Mouse (Mus musculus) cerebral cortex, adult 2 months (tissue): ENCODE results near the gene Mad1l1.

Experiments used
- WGBS: fragments of 180-500 bp; shearing (Covaris S2); methylation state at CpG from one replicate; pipeline ENCODE4 v1.1.7; 2018; 5-methylcytosine and 5-hydroxymethylcytosine counted together

The Mad1l1 gene

DNA sequence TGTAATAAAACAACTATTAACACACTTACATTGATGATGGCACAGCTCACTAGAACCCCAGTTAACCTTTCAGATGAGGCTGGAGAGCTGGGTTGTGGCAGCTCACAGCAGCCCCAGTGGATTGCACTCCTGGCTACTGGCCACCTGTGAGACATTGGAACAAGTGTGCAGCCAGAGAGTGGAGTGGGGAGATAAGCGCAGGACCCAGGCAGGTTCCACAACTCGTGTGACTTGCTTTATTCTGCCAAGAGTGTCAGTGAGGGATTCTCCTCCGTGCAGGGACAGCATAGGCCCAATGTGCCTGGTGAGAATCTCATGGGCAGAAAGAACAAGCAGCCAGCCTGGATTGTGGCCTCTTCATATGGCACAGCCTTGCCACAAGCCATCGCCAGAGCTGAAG lies 180.0 kb downstream of the Mad1l1 start:
- WGBS = 79% methylated on average over 4 of the region's 4 CpGs

DNA sequence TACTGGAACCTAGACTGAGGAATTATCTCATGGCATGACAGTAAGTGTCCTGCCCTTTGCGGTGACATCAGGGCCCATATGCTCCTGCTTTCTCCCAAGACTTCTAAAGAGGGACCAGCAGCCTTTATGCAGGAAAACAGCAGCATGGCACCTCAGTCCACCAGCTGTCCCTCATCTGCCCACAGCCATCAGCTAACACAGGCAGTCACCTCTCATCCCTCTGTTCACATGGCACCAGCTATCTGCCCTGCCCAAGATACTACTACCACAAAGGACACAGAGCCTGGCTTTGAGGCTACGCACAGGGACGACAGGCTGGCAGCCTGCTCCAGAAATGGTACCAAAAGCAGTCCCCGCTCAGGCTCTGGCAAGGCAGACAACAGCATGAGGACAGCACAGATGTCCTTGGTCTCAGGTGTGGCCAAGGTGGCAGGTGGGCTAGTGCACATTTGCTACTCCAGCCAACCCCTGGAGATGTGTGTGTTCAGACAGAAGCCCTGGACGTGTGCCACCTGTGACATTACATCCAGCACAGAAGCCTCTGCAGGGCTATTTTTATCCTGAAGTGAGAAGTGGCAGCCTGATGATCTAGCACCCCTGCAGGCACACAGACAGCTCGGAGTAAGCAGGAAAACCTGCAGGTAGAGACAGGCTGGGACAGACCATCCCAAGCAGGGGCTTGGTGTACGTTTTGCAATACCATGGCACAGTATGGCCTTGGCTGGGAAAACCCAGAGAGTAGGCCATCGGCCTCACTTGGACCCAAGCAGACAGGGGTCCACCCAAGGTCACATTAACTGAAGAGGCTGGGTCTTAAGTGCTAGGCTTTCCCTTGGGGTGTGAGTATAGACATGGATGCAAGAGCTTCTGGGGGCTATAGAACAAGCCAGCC lies 185.4 kb downstream of the Mad1l1 start:
- 69% methylated on average over 8 of the region's 8 CpGs for WGBS

DNA sequence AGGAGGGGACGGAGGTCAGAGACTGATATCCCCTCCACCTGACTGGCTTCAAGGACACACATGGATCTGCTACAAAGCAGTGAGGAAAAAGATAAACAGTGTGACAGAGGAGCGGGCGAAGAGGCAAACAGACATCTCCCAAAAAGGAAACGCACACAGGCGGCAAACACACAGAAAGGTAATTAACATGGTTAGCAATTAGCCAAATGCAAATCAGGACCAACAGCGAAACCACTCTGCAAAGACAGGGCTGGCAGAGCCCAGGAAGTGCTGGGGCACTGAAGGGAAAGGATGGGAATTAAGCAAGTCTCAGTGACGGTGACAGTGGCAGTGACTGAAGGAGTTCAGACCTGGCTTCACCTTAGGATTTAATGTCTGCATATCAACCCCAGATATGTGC lies 187.3 kb downstream of the Mad1l1 start:
- 74% methylated on average over 7 of the region's 7 CpGs for WGBS

DNA sequence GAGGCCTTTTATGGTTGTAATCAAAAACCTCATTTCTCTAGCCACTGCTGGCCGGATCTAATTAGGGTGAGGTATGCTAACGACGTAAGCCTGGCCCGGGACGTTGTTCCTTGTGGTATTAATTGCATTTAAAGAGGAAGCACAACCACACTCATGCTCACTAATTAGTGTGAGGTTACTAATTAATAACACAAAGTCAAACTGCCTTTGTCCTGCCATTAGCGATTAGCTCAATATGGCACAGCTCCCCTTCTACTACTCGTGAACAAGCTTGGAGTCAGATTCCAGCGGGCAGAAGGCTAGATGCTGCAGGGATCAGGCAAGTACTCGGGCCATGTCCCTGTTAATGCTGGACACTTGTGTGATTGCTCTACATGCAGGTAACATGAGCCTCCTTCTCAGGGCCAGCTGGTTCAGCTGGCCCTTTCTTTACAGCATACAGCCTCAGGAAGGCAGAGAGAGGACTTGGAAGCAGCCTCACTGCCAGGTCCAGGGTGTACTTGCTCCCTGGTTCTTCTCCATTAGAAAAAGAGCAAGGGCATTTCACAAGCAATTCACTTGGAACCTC lies 192.9 kb downstream of the Mad1l1 start:
- WGBS = 85% methylated on average over 9 of the region's 9 CpGs

DNA sequence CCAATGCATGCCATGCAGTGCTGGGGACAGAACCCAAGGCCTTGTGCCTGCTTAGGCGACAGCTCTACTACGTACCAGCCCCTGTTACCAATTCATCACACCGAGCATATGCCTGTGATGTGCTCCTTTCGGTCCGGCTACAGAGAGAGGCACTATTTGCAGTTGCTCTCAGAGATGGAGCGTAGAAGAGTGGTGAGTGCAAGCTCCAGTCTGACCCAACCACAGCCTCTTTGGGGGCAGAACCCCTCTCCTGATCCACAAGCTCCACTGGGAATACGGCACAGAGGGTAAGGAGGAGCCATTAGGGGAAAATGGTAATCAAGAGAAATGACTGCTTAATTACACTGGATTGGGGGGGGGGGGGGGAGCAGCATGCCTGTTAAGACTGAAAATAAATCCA lies 193.4 kb downstream of the Mad1l1 start:
- 94% methylated on average over 7 of the region's 7 CpGs for WGBS

DNA sequence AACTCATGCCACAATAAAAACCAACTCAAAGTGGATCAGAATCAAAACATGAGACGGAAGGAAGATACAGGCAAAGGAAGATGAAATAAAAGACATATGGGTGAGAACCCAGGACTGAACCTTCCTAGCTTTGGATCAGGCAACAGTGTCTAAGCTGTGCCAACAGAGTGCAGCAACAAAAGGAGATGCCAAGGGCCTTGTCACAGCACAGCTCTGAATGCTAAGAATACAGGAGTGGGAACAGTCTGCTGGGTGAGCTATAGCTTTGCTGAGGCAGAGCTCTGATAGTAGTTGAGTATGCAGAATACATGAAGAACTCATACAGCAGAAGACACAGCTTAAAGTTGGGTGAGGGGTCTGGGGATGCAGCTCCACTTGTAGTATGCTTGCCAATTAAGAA lies 196.7 kb downstream of the Mad1l1 start:
- 74% methylated on average over 1 of the region's 1 CpGs for WGBS

DNA sequence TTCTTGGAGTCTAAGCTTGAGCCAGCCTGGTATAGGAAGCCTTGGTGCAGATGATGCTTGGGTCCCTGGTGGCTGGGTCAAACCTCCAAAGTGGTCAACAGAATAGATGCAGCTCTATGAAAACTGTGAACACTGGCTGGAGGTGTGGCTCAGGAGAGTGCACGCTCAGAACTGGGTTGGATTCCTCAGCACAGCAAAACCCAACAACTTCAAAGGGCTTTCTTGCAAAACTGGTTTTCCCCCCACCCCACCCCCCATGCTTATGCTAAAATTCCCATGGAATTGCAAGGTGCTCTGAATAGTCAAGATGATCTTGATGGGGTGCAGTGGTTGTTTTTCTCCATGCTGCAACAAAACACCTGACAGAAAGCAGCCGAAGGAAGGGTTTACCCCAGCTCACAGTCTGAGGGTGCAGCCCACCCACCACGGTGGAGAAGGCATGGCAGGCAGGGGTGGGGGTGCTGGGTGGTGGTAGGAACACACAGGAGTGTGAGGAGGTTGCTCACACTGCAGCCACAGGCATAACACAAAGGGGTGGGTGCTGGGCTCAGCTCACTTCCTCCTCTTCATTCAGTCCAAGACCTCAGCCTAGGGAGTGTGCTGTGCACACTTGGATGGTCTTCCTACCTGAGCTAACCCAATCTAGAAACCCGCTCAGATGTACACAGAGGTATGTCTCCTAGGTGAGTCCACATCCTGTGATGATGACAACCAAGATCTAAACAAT lies 197.5 kb downstream of the Mad1l1 start:
- 85% methylated on average over 4 of the region's 4 CpGs for WGBS

DNA sequence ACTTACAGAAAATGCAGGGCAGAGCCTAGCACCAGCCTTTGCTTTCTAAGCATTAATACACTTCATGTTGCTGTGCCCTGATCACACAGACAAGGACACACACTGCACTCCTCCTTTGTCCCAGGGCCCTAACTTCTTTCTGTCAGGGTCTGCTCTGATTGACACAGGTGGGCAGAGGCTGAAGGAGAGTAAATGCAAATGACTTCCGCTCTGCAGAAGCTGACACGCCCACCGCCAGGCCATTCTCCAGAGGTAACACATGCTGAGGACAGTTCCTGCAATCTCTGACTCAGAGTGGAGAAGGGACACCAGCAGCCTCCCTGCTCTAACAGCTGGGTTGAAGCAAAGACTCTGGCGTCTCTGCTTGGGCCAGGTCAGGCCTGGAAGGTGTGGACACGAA lies 198.2 kb downstream of the Mad1l1 start:
- 93% methylated on average over 5 of the region's 5 CpGs for WGBS

DNA sequence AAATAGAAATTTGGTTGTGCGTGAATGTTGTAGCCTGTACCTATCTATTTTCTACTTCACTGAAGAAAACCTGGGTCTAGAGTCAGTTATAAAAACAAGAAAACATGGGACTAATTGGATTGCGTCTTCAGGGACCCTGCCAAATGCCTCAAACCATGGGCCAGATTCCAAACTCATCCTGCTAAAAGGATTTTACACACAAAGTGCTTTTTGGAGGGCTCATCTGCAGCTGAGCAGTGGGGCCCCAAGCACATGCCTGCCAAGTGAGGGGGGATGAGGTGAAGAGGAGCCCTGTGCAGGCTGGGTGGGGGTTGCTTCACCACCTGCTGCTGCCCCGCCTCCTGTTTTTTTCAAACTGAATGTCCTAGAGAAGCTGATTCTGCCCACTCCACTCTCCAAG lies 199.4 kb downstream of the Mad1l1 start:
- whole genome bisulfite sequencing = 68% methylated on average over 3 of the region's 3 CpGs

DNA sequence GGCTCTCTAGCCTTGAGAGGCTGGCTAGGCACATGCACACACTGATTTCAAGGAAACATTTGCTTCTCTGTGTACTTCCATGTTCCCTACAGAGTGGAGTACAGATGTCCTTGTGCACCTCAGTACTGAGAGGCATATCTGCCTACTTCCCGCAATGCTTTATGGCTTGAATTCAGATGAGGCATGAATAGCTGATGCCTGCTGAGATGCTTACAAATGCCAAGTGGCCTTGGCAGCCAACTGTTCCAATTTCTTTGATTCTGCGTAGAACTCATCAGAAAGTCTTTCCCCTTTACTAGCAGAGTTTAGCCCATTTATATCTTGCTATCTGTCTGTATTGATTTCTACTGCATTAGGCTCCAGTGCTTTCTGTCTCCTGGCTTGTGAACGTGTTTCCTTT lies 202.4 kb downstream of the Mad1l1 start:
- 64% methylated on average over 3 of the region's 3 CpGs for WGBS

DNA sequence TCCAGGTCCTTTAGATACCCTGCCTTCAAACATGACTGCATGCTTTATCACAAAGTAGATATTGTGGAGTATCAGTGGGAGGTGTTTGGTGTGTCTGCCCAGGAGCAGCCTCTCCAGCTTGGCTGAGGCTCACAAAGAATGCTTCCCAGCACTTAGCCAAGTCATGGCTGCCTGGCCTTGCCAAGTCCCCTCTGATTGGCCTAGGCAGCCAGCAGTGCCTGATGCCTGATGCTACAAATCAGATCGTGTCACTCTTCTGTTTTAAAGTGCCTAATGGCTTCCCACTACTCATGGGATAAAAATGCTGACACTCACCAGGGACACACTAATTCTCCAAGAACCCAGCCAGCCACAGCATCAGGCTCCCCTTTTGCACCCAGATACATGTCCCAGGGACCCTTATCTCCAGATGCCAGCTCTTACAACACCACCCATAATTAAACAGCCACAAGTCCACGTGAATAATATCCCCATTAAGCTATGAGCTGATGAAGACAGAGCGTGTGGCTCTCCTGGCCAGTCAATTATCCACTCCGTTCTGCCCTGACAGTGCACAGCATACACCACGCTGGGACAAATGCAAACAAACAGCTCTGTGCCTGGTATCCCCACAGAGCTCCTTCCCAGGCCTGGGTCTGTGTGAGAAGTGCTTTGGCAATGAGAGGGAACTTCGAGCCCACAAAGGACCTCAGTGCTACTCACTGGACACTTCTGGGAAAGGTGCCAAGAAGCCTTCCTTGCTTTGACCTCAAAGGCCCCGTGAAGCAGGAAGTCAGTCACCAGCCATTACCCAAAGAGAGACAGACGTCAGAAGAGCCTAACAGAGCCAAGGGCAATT lies 205.7 kb downstream of the Mad1l1 start:
- WGBS = 50% methylated on average over 8 of the region's 8 CpGs

DNA sequence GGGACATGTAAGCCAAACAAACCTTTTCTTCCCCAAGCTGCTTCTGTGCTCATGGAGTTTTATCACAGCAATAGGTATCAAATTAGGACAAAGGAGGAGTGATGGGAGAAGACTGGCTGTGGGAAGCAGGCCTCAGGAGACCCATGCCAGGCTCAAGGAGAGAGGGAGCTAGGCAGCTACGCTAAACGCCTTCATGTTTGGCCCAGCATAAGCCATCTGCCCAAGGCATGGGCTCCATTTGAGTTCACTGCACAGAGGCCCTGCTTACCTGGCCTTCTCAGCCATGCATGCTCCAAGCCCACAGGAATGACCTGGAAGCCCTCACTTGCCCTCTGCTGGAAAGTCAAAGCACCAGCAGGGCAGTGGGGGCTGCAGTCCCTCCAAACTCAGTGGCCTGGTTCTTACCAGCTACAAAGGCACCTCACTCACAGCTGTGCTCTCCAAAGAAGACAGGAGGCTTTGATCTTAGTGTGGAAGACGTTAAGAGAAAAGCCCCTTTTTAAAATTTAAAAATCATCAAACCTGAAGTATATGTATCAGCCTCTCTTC lies 206.8 kb downstream of the Mad1l1 start:
- 88% methylated on average over 3 of the region's 3 CpGs for WGBS

DNA sequence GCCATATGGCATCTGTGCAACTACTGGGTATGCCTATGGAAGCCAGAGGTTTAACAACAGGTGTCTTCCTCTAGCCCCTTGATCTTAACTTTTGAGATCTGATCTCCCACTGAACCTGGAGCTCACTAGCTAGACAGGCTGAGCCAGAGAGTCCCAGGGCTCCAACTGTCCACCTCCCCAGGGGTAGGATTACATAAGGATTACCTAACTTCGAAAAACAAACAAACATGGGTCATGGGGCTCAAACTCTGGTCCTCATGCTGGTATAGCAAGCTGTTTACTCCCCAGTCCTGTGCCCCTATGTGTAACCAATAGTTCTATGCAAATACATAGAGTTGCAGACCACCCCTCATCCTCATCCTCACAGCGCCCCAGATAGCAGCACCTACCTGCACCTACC lies 208.1 kb downstream of the Mad1l1 start:
- 97% methylated on average over 2 of the region's 2 CpGs for WGBS

DNA sequence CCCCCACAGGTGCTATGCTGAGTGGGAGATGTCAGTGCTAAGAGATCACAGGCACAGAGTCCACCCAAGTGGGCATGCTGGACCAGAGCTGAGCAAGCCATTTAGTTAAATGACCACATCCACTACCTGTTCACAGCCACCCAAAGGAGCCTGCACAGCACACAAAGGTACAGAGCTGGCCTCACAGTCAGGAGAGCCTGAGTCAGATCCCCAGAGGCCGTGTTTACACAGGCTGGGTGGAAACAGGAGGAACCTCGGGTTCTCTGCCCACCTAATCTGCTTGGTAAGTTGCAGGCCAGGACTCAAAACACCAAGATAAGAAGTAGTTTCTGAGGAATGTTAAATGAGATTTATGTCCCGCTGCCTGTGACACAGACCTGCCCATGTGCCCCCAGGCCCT lies 211.3 kb downstream of the Mad1l1 start:
- 89% methylated on average over 3 of the region's 3 CpGs for WGBS

DNA sequence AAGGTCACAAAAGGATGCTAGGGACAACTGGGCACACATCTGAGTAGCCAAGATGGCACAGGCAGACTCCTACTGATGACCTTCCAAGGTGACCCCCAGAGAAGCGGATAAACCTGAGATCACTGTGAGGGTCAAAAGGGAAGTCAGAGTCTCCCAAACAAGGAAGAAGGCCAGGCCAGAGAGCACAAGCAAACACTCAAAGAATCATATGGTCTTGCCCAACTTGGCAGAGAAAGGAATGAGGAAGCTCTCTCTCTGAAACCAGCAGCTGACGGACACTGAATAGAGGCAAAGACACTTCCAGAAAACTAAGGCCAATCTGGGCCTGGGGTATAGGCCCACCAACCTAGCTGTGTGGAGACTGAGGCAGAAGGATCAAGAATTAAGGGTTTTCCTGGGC lies 213.4 kb downstream of the Mad1l1 start:
- WGBS = 90% methylated on average over 2 of the region's 2 CpGs

DNA sequence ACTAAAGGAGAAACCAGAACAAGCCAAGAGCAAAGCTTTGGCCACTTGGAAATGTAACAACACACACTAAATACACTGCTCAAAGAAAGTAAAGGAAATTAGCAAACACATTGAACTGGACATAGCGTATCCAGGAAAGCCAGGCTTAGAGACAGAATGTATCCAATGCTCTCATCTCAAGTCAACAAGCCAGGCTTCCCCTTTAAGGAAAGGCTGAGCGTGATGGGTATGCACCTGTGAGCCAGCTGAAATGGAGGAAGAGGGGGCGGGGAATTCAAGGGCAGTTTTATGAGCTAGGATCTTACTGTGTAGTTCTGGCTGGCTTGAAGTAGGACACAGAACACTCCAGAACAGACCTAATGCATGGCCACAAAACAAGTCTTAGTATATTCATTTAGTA lies 215.3 kb downstream of the Mad1l1 start:
- WGBS = 93% methylated on average over 3 of the region's 3 CpGs

DNA sequence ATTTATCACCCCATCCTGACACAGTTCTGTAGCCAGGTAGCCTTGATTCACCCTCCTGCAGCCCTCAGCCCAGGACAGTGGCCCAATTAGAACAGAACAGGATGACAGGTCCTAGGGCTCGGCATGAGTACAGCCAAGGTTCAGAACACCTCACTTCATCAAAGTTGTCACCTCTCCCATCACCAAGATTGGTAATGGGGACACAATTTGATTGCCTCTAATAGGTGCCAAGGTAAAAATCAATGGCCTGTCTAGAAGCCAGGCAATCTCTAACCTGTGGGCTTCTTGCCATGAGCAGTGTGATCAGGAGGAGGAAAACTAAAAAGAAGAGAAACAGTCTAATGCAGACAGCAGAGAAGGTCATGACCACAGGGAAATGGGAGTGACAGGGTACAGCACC lies 216.5 kb downstream of the Mad1l1 start:
- WGBS = 97% methylated on average over 1 of the region's 1 CpGs

DNA sequence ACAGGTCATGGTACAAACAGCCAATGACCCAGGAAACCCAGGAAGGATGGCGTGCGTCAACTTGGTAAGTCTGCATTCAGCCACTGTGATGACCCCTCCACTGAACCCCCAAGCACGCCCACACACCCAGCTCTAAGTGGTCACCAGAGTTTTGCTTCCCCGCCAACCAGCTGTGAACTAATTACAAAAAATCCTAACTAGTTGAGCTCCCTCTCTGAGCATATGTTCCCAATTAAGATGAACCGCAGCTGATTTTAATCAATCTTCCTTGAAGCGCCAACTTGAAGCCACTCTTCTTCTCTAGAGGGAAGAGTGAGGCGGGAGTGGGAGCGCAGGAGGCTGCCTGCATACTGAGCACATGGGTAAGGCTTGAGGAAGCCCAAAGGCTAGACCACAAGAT lies 218.6 kb downstream of the Mad1l1 start:
- 92% methylated on average over 8 of the region's 8 CpGs for WGBS

DNA sequence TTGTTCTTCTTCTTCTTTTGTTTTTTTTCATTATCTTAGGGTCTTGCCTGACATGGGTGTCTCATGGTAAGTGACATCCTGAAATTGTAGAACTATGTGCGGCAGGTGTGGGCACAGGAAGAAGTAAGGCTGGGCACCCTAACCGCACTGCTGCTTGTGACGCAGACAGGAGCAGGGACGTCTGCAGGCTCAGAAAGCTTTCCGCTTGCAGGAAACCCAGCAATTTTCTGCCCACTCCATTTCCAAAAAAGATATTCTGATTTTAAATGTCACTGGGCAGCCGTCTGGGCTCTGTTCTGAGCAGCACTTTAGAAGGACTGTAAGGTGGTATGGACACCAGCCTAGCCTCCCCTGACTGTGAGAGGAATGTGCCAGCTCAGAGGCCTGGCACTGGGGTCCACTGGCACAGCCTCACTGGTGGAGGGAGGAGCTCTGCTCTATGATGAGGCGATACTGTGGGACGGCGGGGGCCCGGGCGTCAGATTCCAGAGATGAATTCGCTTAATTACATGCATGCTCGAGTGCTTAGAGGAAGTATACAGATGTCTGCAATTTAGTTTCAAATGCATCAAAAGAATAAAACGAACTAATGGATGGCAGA lies 219.8 kb downstream of the Mad1l1 start:
- WGBS = 44% methylated on average over 14 of the region's 14 CpGs

DNA sequence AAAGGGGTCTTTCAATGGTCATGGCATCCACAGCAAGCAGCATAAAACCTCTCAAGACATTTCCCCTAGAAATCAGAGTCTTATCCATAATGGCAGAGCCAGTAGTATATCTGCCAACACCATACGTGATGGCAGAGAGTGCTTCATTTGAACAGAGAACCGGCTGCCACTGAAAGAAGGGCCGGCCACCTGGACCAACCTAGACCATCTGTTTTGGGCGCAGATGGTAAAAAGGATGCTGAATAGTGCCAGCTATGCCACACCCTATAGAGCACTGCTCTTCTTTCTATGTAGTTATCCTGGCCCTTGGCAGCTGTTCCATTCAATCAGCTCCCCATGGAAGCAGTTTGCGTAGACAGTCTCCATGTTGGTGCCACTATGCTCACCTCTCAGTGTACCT lies 222.6 kb downstream of the Mad1l1 start:
- 89% methylated on average over 5 of the region's 5 CpGs for WGBS

DNA sequence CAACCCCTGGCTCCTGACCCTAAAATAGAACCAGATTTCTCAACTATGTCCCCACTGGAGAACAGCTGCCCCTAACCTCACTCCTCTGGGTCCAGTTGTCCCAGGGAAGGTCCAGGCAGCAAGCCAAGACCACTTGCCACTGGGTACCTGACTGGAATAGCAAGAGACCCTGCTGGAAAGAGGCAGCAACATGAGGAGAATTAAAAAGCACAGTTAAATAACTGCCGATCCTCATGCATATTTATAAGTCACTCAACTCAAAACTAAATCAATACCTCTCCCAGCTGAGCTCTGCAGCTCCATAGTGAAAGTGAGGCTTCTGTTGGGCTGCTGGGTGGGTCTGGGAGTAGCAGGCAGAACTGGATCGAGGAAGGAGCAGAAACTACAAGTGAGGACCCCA lies 226.1 kb downstream of the Mad1l1 start:
- WGBS = 60% methylated on average over 2 of the region's 2 CpGs
